Mouse (Mus musculus): ENCODE measurements around the gene Bcar3. TPM values are rescaled to one million over a fixed set of nuclear protein-coding genes. Genes with fewer than 3 reads are reported as not detected.

Bcar3 gene
- polyA plus RNA-seq, 1 experiment from 2014 or later = 33.8 TPM

GRCm38 (mm10) chr3:122511721-122512619 lies 218.0 kb downstream of the Bcar3 start:
- Histone ChIP-seq H3K4me3 (ENCODE audit: low read depth, low read length) (peak overlapping the region; percentile 25), H3K4me2 (replicated peaks; ENCODE audit: low read depth) (peak overlapping the region; percentile 57), H3K27me3 (replicated peaks; ENCODE audit: control insufficient read depth, insufficient read depth, low read length) (no peaks in the 10 kb centered on the region), H3K27ac (ENCODE audit: low read depth, low read length) (peak overlapping the region; percentile 94), H3K9ac (ENCODE audit: low read depth, low read length) (peak overlapping the region; percentile 57), H3K36me3 (ENCODE audit: control insufficient read depth, insufficient read depth) (peaks cover 23% of the 10 kb centered on the region; the same call in 1 of the 2 replicates), H3K9me3 (ENCODE audit: control insufficient read depth) (no peaks in the 10 kb centered on the region), H3K4me1 (replicated peaks; ENCODE audit: control insufficient read depth, insufficient read depth, low read length) (peaks cover 15% of the 10 kb centered on the region; the same call in 1 of the 2 replicates)
- whole genome bisulfite sequencing = 39% methylated on average over 14 of the region's 14 CpGs
- peak; percentile 61 for ATAC-seq
- no peak for TF ChIP-seq CTCF (IDR thresholded peaks at IDR 0.05; ENCODE audit: low read depth)

GRCm38 (mm10) chr3:122512725-122513375 lies 218.9 kb downstream of the Bcar3 start:
- Histone ChIP-seq H3K27ac (ENCODE audit: low read depth, low read length) (peak overlapping the region; percentile 94), H3K9me3 (ENCODE audit: control insufficient read depth) (no peaks in the 10 kb centered on the region), H3K9ac (ENCODE audit: low read depth, low read length) (peak overlapping the region; percentile 57), H3K4me2 (replicated peaks; ENCODE audit: low read depth) (peak overlapping the region; percentile 57), H3K4me3 (ENCODE audit: low read depth, low read length) (peak overlapping the region; percentile 25), H3K4me1 (replicated peaks; ENCODE audit: control insufficient read depth, insufficient read depth, low read length) (peaks cover 15% of the 10 kb centered on the region; the same call in 1 of the 2 replicates), H3K36me3 (ENCODE audit: control insufficient read depth, insufficient read depth) (peaks cover 28% of the 10 kb centered on the region; the same call in 1 of the 2 replicates), H3K27me3 (replicated peaks; ENCODE audit: control insufficient read depth, insufficient read depth, low read length) (no peaks in the 10 kb centered on the region)
- 0 out of 2 replicates have a peak, but pooled peaks have one; percentile 29 for TF ChIP-seq CTCF (IDR thresholded peaks at IDR 0.05; ENCODE audit: low read depth)
- ATAC-seq = peak; percentile 74
- whole genome bisulfite sequencing = 44% methylated on average over 16 of the region's 16 CpGs

GRCm38 (mm10) chr3:122515568-122516326 lies 221.8 kb downstream of the Bcar3 start:
- H3K9ac ChIP-seq (ENCODE audit: low read depth, low read length) = peak overlapping the region; percentile 0; the same call in 1 of the 2 replicates
- no peak overlapping the region; the same call in 1 of the 2 replicates for H3K27ac ChIP-seq (ENCODE audit: low read depth, low read length)
- ATAC-seq = no peak
- H3K9me3 ChIP-seq (ENCODE audit: control insufficient read depth) = no peaks in the 10 kb centered on the region
- no peaks in the 10 kb centered on the region for H3K27me3 ChIP-seq (replicated peaks; ENCODE audit: control insufficient read depth, insufficient read depth, low read length)
- H3K36me3 ChIP-seq (ENCODE audit: control insufficient read depth, insufficient read depth) = peaks cover 42% of the 10 kb centered on the region; the same call in 1 of the 2 replicates
- TF ChIP-seq CTCF (IDR thresholded peaks at IDR 0.05; ENCODE audit: low read depth) = peak; percentile 44
- peaks cover 4% of the 10 kb centered on the region; the same call in 1 of the 2 replicates for H3K4me1 ChIP-seq (replicated peaks; ENCODE audit: control insufficient read depth, insufficient read depth, low read length)
- H3K4me3 ChIP-seq (ENCODE audit: low read depth, low read length) = no peak overlapping the region
- H3K4me2 ChIP-seq (replicated peaks; ENCODE audit: low read depth) = peak overlapping the region; percentile 33
- WGBS = 48% methylated on average over 6 of the region's 6 CpGs

DNA sequence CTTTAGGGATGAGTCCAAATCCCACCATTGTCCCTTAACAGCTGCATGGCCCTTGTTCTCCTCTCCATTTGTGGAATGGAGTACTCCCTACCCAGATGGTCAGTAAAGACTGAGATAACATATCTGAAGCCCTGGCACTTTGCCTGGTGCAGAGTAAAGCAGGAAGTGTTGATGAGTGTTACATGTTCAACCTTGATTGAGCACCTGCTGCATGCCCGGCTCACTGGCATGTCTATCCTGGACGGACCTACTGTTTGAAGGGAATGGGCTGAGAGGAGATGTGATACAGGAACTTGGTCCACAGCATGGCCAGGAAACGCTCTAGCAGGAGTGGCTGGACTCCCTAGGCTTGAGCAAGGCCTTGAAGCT lies 222.4 kb downstream of the Bcar3 start:
- H3K9me3 ChIP-seq (ENCODE audit: control insufficient read depth) = no peaks in the 10 kb centered on the region
- H3K36me3 ChIP-seq (ENCODE audit: control insufficient read depth, insufficient read depth) = peaks cover 42% of the 10 kb centered on the region; the same call in 1 of the 2 replicates
- no peak for TF ChIP-seq CTCF (IDR thresholded peaks at IDR 0.05; ENCODE audit: low read depth)
- no peak overlapping the region for H3K4me3 ChIP-seq (ENCODE audit: low read depth, low read length)
- no peaks in the 10 kb centered on the region for H3K27me3 ChIP-seq (replicated peaks; ENCODE audit: control insufficient read depth, insufficient read depth, low read length)
- peaks cover 4% of the 10 kb centered on the region; the same call in 1 of the 2 replicates for H3K4me1 ChIP-seq (replicated peaks; ENCODE audit: control insufficient read depth, insufficient read depth, low read length)
- ATAC-seq = no peak
- WGBS = 37% methylated on average over 3 of the region's 3 CpGs
- no peak overlapping the region for H3K9ac ChIP-seq (ENCODE audit: low read depth, low read length)
- 0 out of 2 replicates have a peak overlapping the region, but pooled peaks have one; percentile 13 for H3K4me2 ChIP-seq (replicated peaks; ENCODE audit: low read depth)
- H3K27ac ChIP-seq (ENCODE audit: low read depth, low read length) = no peak overlapping the region; the same call in 1 of the 2 replicates

DNA sequence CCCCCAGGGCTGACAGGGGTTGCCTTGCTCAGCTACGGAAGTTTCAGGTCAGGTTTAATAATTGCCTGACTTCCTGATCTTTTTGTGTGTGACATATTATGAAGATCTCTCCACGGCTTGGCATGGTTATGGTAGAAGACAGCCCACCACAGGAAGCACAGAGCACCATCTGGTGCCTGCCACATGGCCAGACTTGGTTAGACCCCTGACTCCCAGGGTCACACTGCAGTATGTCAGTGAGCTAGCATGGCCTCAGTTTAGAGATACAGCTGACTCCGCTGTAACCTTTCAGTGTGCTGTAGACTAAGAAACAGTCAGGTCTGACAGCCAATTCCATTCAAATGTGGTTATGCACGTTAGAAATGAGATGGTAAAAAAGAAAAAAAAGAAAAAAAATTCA lies 223.8 kb downstream of the Bcar3 start:
- Histone ChIP-seq H3K27ac (ENCODE audit: low read depth, low read length) (no peak overlapping the region), H3K27me3 (replicated peaks; ENCODE audit: control insufficient read depth, insufficient read depth, low read length) (no peaks in the 10 kb centered on the region), H3K9ac (ENCODE audit: low read depth, low read length) (no peak overlapping the region), H3K4me3 (ENCODE audit: low read depth, low read length) (no peak overlapping the region), H3K4me2 (replicated peaks; ENCODE audit: low read depth) (no peak overlapping the region), H3K4me1 (replicated peaks; ENCODE audit: control insufficient read depth, insufficient read depth, low read length) (peaks cover 4% of the 10 kb centered on the region; the same call in 1 of the 2 replicates), H3K36me3 (ENCODE audit: control insufficient read depth, insufficient read depth) (peaks cover 42% of the 10 kb centered on the region; the same call in 1 of the 2 replicates), H3K9me3 (ENCODE audit: control insufficient read depth) (no peaks in the 10 kb centered on the region)
- whole genome bisulfite sequencing = 66% methylated on average over 4 of the region's 4 CpGs
- no peak for ATAC-seq
- no peak for TF ChIP-seq CTCF (IDR thresholded peaks at IDR 0.05; ENCODE audit: low read depth)

Measured in intestine, postnatal 0 days (tissue).